Mouse (Mus musculus) testis, postnatal 10 days (tissue): ENCODE results near the gene Ugt1a7c.
"Not testable (repeated sequence)": the region's sequence is repeated elsewhere in the genome, so short reads cannot be mapped to it uniquely, and the experiment has no call there.

Experiments
- DNase-seq: peaks from one replicate; pipeline ENCODE4 v3.0.0; 2021; ENCODE audit warnings: low spot score

The Ugt1a7c gene

GRCm38 (mm10) chr1:88094941-88095492 lies at the start of gene Ugt1a7c:
Gene Ugt1a7c (plus strand): TSS chr1:88095062.
- DNase-seq, result no peak

GRCm38 (mm10) chr1:88047408-88047807 lies 47.5 kb upstream of the Ugt1a7c start:
- DNase-seq, result not testable (repeated sequence)

- no peak for DNase-seq
Observed at GRCm38 (mm10) chr1:88055088-88055487, 39.8 kb upstream of the Ugt1a7c start, which contains the start of gene Ugt1a10. Gene Ugt1a10 (plus strand): TSS chr1:88055388.

GRCm38 (mm10) chr1:88066472-88067102 lies 28.3 kb upstream of the Ugt1a7c start:
- DNase-seq, result not testable (repeated sequence)

- DNase-seq, result no peak
Observed at GRCm38 (mm10) chr1:88070495-88070894, 24.4 kb upstream of the Ugt1a7c start, which contains the start of gene Ugt1a9. Gene Ugt1a9 (plus strand): TSS chr1:88070800.

- no peak for DNase-seq
Observed at GRCm38 (mm10) chr1:88070902-88071301, 24.0 kb upstream of the Ugt1a7c start.

GRCm38 (mm10) chr1:88074471-88074870 lies 20.4 kb upstream of the Ugt1a7c start:
- DNase-seq, result no peak

- DNase-seq, result no peak
Observed at GRCm38 (mm10) chr1:88077128-88077527, 17.7 kb upstream of the Ugt1a7c start.

GRCm38 (mm10) chr1:88081670-88082069 lies 13.2 kb upstream of the Ugt1a7c start:
- no peak for DNase-seq

GRCm38 (mm10) chr1:88086125-88086524 lies 8.7 kb upstream of the Ugt1a7c start:
- DNase-seq, result no peak

- DNase-seq, result no peak
Observed at GRCm38 (mm10) chr1:88087513-88087912, 7.3 kb upstream of the Ugt1a7c start, which contains the start of gene Ugt1a8. Gene Ugt1a8 (plus strand): TSS chr1:88087813.

GRCm38 (mm10) chr1:88092341-88092740 lies 2.5 kb upstream of the Ugt1a7c start:
- no peak for DNase-seq

- DNase-seq, result not testable (repeated sequence)
Observed at GRCm38 (mm10) chr1:88094270-88094676, 589 bp upstream of the Ugt1a7c start.

GRCm38 (mm10) chr1:88098546-88098945 lies 3.7 kb downstream of the Ugt1a7c start:
- not testable (repeated sequence) for DNase-seq

GRCm38 (mm10) chr1:88099691-88100090 lies 4.8 kb downstream of the Ugt1a7c start:
- not testable (repeated sequence) for DNase-seq

GRCm38 (mm10) chr1:88103019-88103418 lies 8.2 kb downstream of the Ugt1a7c start, which contains the start of gene Ugt1a6b:
Gene Ugt1a6b (plus strand): TSS chr1:88103252.
- not testable (repeated sequence) for DNase-seq

GRCm38 (mm10) chr1:88103697-88104468 lies 9.0 kb downstream of the Ugt1a7c start:
- not testable (repeated sequence) for DNase-seq

- no peak for DNase-seq
Observed at GRCm38 (mm10) chr1:88104667-88105430, 10.0 kb downstream of the Ugt1a7c start.

GRCm38 (mm10) chr1:88105656-88106055 lies 10.8 kb downstream of the Ugt1a7c start:
- DNase-seq, result no peak

- not testable (repeated sequence) for DNase-seq
Observed at GRCm38 (mm10) chr1:88109027-88109557, 14.2 kb downstream of the Ugt1a7c start.

- not testable (repeated sequence) for DNase-seq
Observed at GRCm38 (mm10) chr1:88109604-88110003, 14.7 kb downstream of the Ugt1a7c start.

- DNase-seq, result not testable (repeated sequence)
Observed at GRCm38 (mm10) chr1:88112769-88113168, 17.9 kb downstream of the Ugt1a7c start.
